Mouse (Mus musculus) layer of hippocampus, adult 2 months (tissue): ENCODE measurements around the gene Pou2f2. TPM values are rescaled to one million over a fixed set of nuclear protein-coding genes. Genes with fewer than 3 reads are reported as not detected.

Experiments used
- DNase-seq, 2 experiments: peaks; one replicate each; pipeline ENCODE4 v3.0.0; 2022; ENCODE audit warnings: low spot score in 2 of 2
- H3K27ac ChIP-seq: fragments of 200-600 bp; 2 replicates; pipeline ENCODE4 v1.8.1; 2022
- H3K4me3 ChIP-seq: fragments of 200-600 bp; 2 replicates; pipeline ENCODE4 v1.8.1; 2022; ENCODE audit warnings: mild to moderate bottlenecking
- CTCF ChIP-seq: fragments of 200-600 bp; conservative IDR thresholded peaks from 2 replicates; pipeline ENCODE4 v1.8.1; 2022; ENCODE audit warnings: antibody characterized with exemption, mild to moderate bottlenecking, moderate library complexity
- total RNA-seq, 2 experiments: library from RNA; stranded (reverse); gene quantifications; 2 replicates each; pipeline ENCODE4 v1.2.3; 2021

Pou2f2 gene
- total RNA-seq, 2 experiments from 2014 or later: 8.2 to 8.5 TPM

DNA sequence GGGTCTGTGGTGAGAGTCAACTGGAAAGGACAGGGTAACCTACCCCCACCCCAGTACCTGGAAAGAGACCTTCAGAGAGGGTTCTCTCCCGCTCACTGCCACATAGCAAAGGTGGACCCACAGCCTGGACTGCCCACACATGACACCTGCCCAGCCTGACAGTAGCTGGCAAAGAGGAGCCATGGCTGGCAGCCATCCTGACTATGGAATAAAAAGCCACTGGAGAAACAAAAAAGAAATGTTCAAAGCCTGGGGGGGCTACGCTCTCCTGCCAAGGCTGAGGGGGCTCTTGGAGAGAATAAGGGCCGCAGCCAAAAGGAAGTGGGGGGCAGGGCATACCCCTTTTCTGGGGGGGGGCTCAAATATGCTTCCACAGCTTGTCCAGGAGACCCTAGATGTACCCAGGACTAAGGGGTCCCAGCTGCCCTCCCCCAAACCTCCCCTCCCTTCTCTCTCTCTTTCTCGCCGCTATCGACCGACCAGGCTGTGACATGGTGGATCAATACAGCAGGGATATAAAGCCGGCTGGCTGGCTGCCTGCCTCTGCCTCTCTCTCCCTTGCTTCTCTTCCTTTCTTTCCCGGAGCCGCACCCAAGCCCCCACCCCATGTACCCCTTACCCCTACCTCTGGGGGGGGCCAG lies 27.5 kb downstream of the Pou2f2 start:
- Histone ChIP-seq H3K4me3 (no peak overlapping the region), H3K27ac (peak overlapping the region; percentile 20; the same call in 1 of the 2 replicates)
- no peak for DNase-seq
- no peak for TF ChIP-seq CTCF

DNA sequence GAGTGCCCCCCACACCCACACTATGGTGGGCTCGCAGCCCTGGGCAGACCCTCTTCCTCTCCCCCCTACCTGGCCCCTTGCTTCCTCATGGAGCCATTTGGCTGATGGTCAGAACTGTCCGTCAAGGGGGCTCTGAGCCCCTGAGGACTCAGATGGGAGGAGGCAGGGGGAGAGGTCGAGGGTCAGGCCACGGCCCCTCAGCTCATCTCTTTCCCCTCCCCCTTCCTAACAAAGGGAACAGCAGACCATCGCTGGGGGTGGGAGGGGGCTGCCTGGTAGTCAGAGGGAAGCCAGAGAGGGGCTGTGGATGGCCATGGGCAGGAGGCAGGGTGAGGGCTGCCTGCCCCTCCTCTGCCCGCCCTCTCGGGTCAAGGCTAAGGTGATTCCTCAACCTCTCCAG lies 28.5 kb downstream of the Pou2f2 start:
- no peak for TF ChIP-seq CTCF
- no peak for DNase-seq
- H3K27ac ChIP-seq: no peak overlapping the region

DNA sequence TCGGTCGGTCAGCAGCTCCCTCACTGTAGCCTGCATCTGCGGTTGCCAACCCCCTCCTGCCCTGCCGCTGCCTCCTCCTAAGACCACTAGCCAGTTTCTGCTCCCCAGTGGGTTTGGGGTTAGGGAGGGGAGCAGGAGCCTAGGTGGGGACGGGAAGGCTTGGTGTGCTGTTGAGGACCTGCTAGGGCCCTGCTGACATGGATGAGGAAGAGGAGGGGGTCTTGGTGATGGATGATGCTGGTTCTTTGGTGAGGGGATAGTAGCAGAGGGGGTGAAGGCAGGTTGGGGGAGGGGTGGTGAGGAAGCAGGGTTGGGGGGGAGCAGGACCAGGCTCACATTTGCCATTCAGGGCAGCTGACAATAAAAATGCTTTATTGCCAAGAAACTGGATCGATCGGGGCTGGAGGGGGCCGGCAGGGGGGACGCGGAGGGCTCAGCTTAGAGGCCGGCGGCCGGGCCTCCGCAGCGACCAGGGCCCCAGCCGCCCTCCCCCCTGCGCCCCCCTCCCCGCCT lies 29.3 kb downstream of the Pou2f2 start:
- no peak overlapping the region for H3K4me3 ChIP-seq
- no peak for TF ChIP-seq CTCF
- no peak for DNase-seq

More for the DNA sequence above, 28.5 kb downstream of the Pou2f2 start:
- H3K4me3 ChIP-seq: no peak overlapping the region

DNA sequence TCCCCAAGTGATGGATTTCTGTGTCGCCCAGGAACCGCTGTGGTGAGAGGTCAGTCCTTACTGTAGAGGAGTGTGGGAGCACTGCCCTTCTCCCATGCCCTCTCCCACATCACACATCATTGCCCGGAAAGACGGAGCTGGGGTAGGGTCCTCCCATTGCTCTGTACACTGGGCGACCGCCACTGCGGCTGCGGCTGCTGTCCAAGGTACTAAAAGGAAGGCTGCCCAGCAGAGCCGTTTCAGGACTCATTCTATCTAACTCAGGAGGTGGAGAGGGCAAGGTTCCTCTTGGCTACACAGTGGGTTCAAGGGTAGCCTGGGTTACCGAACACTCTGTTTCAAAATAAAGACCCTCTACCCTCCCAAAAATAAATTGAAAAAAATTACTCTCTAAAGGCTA lies 33.6 kb downstream of the Pou2f2 start:
- Histone ChIP-seq H3K27ac (no peak overlapping the region), H3K4me3 (no peak overlapping the region)
- DNase-seq: no peak
- TF ChIP-seq CTCF: no peak

More for the DNA sequence above, 29.3 kb downstream of the Pou2f2 start:
- no peak overlapping the region for H3K27ac ChIP-seq

DNA sequence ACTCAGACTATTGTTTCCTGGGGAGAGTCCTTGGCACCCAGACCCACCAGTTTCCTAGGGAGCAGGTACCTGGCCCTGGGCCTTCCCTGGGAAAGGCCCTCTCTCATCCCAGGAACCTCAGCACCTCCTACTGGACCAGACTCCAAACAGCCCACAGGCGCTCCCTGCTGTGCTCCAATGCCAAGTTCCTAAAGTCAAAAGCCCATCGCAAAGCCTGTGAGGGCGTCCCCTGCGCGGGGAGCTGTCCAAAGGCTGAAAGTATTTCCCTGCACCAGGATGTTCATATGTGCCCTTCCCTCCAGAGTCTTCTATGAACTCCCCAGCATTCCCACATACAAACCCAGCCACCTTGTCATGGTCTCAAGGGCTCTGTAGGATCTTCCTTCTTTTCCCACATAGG lies 37.8 kb downstream of the Pou2f2 start:
- no peak overlapping the region for H3K4me3 ChIP-seq
- no peak for TF ChIP-seq CTCF
- DNase-seq: no peak
- H3K27ac ChIP-seq: no peak overlapping the region

DNA sequence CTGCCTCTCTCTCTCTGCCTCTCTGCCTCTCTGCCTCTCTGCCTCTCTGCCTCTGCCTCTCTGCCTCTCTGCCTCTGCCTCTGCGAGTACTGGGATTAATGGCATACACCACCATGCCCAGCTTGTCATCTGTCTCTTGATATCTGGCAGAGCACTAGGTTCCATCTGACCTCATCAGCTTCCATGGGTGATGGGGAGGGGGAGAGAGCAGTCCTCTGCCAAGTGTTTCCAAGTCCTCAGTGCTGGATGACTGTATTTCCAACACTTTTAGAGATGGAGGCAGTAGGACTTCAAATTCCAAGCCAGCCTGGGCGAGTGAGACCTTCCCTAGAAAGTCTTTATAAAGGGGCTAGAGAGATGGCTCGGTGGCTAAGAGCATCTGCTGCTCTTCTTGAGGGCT lies 42.0 kb downstream of the Pou2f2 start:
- no peak for TF ChIP-seq CTCF
- no peak overlapping the region for H3K27ac ChIP-seq
- DNase-seq: no peak
- no peak overlapping the region for H3K4me3 ChIP-seq

DNA sequence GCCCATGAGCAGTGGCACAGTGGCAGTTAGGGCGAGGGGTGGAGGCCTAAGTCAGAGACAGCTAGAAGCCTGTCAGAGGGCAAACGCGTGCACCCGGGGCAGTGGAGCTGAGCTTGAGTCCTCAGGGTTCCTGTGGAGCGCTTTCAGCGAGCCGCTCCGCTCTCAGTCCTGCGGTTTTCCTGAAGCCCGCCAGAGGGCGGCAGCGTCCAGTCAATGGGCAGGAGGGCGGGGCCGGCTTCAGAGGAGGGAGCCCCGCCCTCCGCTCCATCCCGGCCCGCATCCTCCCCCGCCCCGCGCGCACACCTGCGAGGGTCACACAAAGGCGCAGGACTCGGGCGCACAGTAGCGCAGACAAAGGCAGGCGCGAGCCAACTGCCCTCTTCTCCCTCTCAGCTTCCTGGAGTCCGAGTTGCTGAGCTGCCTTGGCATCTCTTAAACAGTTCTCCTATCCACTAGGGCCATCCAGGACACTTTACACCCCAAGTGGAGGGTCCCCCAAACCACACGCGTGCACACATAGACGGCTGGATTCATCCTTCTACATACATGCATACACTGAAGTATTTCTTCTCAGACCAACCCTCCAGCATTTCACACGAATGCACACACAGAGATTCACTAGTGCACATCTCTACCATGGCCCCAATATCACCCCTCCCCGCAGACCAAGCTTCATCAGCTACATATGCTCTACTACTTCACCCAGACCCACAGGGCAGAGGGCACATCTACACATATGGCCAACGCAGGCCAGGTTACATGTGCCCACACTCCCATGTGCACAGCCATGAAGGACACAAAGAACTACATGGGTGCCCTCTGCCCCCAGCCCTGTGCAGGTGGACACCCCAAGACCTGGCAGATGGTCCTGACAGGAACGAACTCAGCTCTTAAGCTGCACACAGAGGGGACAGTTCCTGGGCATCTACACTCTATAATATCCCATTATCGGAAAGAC lies 46.2 kb downstream of the Pou2f2 start:
- peak; percentile 93 for TF ChIP-seq CTCF
- peak overlapping the region; percentile 46 for H3K4me3 ChIP-seq
- H3K27ac ChIP-seq: peak overlapping the region; percentile 67
- DNase-seq: peak; percentile 80 to 88

DNA sequence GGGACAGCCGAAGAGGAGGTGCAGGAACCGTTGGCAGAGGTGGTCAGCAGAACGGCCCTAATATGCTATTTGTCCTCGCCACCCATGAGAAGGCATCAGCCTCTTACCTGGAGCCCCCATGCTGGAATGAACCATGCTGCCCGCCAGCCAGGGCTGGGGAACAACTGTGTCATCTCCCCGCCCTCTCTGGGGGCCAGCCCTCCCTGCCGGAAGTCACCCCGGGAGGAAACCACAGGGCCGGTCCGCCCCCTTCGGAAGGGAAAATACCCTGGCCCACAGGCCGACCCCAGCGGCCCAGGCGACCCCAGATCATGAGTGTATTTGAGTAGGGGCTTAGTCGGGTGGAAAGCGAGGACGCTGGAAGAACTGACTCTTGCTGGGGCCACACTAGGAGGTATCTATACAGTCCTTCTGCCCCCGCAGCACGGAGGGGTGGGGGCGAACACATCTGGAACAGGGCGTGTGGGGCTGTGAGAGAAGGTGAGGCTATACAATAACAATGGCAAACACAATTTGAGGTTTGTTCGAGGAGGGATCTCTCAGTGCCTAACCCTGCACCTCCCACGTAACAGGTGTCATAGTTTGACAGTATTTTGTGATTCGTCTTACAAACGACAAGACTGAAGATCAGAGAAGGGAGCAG lies 47.1 kb downstream of the Pou2f2 start:
- peak overlapping the region; percentile 46; the same call in 1 of the 2 replicates for H3K4me3 ChIP-seq

DNA sequence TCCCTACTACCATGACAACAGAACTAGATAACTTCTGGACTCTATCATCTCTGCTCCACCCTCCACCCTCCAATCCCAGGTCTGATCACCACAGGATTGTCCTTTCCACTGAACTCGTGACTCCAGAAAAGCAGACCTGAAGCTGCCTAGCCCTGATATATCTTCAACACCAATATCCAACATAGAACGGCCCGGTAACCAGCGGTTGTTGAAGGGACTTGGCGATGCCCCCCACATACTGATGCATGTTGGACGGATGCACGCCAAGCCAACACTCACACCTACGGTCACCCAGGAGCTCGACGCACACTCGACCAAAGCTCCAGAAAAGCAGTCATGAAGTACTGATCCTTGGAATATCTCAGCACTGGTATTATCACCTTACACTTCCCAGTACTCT lies 48.3 kb downstream of the Pou2f2 start:
- no peak for DNase-seq
- TF ChIP-seq CTCF: no peak
- Histone ChIP-seq H3K4me3 (no peak overlapping the region; the same call in 1 of the 2 replicates), H3K27ac (no peak overlapping the region)

More for the DNA sequence above, 47.1 kb downstream of the Pou2f2 start:
- TF ChIP-seq CTCF: no peak
- peak overlapping the region; percentile 67; the same call in 1 of the 2 replicates for H3K27ac ChIP-seq
- no peak for DNase-seq

DNA sequence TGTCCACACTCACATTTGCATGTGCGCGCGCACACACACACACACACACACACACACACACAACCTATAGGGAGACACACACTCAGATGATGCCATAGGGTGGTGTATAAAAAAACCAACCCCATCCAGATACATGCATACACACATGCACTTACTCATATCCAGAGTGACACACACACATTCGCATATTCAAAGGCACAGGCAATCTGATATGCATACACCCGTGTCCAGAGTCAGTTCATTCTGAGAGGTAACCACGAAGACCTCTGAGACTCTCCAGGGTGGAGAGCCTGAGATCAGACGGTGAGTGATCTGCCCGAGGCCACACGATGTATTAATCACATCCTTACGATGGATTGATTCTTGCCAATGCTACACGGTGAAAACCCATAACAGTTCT lies 49.0 kb downstream of the Pou2f2 start:
- TF ChIP-seq CTCF: no peak
- H3K4me3 ChIP-seq: no peak overlapping the region
- no peak for DNase-seq
- H3K27ac ChIP-seq: no peak overlapping the region

DNA sequence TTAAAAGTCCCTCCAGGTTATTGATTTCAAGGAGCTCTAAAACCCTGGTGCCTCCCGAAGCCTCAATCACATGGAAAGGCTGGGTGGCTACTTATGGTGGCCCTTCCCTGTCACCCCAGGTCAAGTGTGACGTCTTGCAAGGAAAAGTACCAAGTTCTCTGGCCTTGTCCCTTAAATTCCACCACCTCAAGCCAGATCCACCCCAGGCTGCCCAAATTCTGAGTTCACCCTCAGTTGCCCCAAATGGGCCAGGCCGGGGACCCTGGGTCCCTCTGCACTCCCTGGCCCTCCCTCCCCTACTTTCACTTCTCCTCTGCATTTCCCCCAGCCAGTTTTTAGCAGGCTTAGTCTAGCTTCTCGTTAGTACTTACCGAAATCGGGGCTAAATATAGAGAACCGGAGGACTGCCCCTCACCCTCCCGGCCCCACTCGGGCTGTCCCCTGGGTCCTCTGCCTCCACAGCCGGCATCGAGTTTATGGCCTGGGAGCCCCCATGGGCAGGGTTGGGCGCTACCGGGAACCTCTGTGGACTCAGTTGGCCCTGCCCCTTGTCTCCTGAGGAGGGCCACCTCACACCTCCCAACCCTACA lies 50.0 kb downstream of the Pou2f2 start:
- no peak overlapping the region for H3K27ac ChIP-seq
- H3K4me3 ChIP-seq: no peak overlapping the region
- DNase-seq: no peak
- TF ChIP-seq CTCF: no peak

DNA sequence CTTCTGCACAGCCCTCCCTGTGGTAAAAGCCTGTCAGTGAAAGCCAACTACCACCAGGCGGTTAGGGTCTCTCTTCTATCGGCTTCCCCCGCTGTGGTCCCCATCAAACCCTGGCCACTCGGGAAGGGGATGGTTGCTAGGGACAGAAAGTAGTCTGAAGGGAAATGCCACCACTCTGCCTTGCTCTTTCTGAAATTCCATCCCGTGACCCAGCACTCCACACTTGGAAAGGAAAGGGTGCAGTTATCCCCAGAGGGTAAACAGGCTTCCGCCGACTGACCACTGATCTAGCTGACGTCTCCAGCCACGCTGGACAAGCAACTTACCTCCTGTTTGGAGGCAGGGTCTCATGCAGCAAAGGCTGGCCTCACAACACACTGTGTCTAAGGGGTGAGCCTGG lies 51.6 kb downstream of the Pou2f2 start:
- no peak overlapping the region for H3K4me3 ChIP-seq
- no peak overlapping the region for H3K27ac ChIP-seq
- no peak for TF ChIP-seq CTCF
- DNase-seq: no peak
